Mouse (Mus musculus) megakaryocyte-erythroid progenitor cell, adult 5-6 weeks (primary cell): ENCODE measurements at regions not wholly inside any gene's neighbourhood (a gene's known extent, or its start where the extent isn't known, plus 50 kb on each side); places are given as distances from the start of the nearest gene placed in this dataset.

Source experiments
- ATAC-seq: replicated peaks from 2 replicates; pipeline ENCODE4 v1.8.0; 2016; ENCODE audit warnings: mild to moderate bottlenecking, inconsistent platforms; ENCODE audit not compliant: severe bottlenecking, poor library complexity, low FRiP score, low TSS enrichment

DNA sequence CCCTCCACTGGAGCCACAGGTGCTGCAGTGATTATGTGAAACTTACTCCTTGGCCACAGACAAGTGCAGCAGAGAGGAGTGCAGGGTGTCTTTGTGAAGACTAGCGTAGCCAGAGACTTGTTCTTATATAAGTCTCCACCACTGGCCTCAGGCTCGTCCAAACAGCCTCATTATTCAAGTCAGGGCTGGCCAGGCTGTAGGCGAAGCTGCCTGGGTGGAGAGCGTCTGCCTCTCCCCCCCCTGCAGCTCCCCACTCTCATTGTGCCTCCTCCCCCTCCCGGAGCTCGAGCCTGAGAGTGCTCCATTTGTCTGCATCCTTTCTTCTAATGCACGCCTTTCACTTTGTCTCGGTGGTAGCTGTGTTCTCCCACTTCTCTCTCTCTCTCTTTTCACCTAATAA is 279.1 kb downstream of the Rngtt start:
- ATAC-seq: no peak

DNA sequence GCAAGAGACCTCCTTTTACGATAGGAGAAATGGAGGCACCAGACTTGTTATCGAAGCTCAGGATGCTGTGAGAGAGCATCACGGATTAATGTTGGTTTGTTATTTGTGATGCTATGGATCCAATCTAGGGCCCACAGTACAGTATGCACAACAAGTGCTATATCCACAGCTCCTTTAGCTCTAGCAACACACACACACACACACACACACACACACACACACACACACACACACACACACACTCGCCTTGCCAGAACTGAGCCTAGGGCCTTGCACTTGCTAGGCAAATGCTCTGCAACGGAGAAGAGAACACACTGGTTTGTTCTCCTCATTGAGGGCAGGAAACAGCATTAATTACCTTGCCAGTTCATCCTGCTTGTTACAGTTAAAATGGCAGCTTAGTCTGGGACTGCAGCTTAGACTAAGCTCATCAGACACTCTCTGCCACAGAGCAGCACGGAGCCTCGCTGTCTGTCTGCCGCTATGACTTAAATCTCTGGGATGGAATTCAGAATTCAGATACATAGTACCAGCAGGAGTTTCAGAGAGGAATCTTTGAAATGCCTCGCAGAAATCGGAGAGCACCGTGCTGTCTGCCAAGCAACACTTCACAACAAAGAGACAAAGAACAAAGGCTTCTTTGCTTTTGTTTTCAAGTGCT is 285.0 kb downstream of the Rngtt start:
- ATAC-seq: no peak

DNA sequence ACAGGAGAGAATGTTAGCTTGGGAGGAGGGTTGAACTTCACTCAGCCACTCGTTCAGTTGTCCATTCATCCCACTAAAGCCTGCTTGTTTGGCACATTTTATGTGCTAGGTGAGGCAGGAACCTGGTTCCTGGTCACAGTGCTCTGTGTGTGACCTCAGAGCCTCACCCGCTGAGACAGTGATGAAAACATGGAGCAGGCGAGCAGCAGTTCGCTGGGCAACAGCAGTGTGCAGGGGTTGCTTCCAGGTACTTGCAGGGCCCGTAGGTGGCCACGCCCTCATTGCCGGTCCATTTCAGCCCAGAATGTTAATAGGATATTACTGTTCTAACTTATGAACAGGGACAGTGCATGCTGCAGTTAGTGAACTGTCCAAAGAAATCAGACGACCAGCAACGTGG is 285.7 kb downstream of the Rngtt start:
- no peak for ATAC-seq

DNA sequence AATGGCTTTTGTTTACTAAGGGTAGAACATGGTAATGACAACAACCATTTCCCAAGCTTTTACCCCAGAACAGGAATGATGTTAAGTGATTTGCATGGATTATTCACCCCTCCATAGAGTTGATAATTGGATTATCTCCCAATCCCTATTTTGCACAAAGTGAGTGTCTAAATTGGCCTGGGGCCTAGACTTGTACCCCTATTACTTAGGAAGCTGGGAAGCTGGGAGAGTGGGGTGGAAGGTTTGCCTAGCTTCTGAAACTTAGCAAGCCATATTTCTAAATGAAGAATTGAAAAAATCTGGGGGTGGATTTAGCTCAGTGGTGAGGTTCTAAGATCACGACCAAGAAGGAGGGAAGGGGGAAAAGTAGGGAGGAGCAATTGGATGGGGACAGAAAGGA is 289.9 kb downstream of the Rngtt start:
- ATAC-seq: no peak

DNA sequence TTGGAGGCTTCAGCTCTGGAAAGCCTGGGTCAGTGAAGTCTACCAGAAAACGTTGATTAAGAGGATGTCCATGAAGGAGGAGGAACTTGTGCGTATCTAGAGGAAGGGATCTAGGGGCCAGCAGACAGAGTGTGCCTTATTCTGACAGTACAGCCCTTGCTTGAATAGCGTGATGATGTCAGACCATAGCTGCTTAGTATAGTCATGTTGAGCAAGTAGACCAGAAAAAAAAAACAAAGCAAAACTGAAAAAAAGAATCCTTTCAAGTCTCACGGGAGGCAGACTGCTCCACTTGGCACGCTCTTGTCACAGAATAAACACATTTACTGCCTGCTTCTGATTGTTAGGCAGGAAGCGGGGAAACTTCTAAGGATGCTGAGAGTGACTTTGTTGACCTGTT is 290.7 kb downstream of the Rngtt start:
- no peak for ATAC-seq

DNA sequence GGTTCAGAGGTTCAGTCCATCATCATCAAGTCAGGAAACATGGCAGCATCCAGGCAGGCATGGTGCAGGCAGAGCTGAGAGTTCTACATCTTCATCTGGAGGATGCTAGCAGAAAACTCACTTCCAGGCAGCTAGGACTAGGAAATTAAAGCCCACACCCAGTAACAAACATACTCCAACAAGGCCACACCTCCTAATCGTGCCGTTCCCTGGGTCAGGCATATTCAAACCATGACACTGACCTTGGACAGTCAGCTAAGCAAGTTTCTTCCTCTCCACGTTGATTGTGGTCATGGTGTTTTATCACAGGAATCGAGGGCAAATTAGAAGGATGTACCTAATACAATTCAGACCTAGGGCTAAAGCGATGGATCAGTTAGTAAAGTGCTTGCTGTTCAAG is 294.5 kb downstream of the Rngtt start:
- ATAC-seq: no peak

DNA sequence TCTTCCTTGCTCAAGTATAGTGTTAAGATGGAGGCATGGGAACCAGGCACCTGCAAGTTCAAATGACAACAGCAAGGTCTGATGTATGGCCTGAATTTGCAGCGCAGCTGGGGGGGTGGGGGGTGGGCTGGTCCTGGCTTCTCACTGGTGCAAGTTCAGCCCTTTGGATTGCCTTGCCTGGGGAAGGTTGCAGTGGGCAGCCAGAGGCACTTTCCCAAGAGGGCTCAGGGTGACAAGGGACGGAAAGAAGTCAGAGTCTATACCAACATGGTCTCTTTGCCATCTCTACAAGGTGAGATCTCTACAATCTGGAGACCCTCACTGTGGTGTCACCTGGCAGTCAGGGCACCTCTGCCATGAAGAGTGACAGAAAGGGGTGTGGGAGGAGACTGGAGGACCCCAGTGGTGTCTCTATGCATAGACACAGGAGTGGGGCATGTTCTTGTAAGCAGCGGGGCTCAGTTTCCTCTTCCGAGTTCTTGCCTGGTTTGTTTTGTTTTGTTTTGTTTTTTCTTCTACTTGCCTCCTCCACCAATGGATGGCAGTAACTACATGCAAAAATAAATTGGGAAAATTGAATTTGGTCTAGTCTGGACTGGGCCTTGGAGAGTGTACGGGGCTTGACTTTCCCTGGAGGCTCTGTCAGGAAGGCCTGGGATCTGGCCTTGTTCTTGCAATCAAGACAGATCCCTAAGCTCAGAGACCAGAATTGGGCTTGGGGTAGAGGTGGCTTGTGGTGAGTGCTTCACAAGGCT is 284.4 kb upstream of the Cnr1 start:
- no peak for ATAC-seq

DNA sequence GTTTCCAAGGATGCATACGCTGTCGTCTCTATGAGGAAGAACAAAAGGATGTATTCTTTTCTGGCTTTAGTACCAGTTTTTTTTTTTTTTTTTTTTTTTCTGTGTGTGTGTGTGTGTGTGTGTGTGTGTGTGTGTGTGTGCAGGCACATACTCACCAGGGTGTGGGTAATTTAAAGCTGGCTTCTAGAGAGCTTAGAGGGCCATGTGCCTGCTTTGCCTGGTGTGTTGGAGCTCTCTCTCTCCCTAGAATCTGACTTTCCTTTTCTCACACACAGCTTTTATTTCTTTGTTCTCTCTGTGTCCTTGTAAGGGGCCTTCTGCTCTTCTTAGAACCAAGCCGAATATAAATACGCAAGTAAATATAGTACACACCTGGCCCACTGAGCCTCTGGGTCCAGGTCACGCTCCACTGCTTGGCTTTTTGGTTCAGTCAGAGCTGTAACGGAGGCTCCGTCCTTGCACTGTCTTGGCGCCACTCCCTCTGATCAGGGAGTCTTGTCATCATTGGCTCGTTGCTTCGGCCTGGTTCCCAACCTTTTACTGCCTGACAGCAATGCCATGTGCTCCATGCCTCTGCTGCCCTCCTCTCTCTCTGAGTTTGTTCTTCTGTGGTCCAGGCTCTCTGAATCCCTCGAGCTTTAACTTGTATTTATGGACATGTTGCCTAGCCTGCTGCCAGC is 283.7 kb upstream of the Cnr1 start:
- ATAC-seq: no peak

DNA sequence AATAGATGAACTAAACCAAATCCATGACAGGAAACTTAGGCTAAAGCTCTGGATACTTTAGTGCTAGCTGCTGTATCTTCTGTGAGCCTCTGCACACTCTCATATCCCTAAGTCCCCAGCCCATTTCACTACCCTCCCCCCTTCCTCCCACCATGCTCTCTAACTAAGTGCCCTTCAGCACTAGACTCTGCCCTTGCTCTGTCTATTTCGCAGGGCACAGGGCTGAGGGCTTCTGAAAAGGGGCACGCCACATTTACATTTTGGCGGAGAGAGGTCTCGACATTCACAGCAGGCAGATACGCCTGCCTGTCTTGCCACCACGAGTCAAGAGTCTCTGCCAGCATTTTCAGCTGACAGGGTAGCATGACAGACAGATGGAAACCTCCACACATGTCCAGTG is 282.5 kb upstream of the Cnr1 start:
- no peak for ATAC-seq

DNA sequence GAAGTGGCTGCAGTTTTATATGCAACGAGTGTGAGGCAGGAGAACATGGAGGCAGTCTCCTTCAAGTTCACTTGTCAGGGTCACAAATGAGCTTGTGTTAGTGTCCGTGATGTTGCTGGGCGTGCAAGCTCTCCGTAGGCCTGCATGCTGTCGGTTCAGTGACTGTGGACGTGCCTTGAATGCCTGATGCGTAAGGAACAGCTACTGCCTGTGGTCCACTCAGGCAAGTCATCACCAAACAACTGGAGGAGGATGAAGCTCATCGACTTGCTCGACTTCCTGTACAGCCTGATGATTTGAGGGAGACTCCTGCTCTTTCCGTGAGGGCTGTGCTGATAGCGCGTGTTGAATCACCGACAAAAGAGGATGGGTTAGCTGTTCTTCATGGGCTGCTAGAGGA is 281.9 kb upstream of the Cnr1 start:
- ATAC-seq: no peak

DNA sequence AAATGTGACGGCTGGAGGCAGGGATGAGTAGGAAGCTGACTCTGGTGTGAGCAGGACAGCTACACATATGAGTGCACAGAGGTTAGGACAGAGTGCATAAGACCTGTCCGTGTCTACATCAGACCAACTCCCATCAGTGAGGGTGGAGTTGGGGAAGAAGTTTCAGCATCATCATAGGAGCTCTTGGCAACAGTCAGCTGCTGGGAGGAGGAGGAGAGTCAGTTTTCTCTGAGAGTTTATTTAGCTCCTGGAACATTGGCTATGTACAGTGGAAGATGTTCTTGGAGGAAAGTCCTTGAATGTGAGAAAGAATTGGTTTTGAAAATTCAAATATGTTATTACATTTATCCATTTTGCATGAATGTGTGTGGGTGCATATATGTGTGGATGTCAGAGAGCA is 279.2 kb upstream of the Cnr1 start:
- no peak for ATAC-seq

DNA sequence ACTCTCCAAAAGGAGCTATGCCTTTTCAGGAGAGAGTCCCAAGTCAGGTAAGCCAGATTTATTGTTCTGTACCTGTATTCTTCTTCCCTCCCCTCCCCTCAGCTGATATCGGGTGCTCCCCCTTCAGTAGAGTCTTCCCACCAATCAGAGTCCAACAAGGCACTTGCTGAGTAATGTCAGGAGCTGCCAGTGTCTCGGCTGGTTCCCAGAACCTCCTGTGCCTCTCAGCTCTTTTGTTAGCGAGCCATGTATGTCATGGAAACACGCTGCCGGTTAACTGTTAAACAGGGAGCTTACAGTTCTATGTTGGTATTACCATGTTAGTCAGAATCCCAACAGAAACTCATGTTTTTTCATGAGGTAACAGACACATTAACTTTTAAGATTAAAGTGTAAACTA is 273.1 kb upstream of the Cnr1 start:
- ATAC-seq: no peak

DNA sequence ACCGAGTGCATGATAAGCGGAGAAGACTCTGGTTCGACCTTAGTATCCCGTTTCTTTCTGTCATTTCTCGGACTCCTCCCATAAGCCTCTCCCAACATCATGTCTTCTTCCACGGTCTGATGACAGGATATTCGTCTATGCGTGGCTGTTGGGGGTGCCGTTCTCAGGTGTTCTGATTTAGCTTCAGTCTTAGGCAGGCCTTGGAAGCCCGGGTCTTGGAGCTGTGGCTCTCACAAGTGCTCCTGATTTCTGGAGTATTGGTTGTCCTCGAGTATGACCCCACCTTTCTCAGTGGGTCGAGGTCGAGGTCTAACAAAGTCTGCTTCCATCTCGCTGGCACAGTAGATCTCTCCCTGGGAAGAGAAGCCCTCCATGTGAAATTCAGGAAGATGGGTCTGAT is 264.6 kb upstream of the Cnr1 start:
- ATAC-seq: no peak

DNA sequence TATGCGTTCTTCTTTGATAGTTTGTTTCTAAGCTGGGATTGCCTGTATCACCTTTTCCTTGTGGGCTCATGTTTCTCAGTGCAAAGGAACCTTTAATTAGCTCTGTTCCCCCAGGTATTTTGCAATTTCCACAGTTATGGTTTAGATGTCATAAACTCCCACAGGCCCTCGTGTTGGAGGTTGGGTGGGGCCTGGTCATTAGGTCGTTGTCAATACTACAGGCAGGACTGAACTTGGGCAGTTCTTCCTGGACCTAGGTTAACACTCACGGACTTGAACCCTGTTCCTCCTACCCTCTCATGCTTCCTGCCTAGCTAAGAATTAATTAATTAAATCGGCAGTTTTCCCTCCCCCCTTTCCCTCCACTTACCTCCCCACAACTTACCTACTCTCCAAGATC is 263.8 kb upstream of the Cnr1 start:
- ATAC-seq: no peak

DNA sequence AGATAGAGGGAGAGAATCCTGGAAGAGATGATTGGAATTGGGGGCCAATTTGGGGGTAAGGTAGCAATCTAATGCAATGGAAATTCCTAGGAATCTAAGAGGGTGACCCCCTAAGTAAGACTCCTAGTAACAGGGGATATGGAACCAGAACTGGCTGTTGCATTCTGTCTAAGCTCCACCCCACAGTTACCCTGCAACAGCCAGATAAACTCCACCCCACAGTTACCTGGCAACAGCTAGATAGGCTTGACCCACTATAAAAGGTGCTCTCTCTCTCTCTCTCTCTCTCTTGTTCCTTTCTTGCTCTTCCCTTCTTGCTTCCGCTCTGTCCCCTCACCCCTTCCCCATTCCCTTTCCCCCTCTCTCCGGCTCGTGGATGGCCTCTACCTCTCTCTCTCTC is 262.5 kb upstream of the Cnr1 start:
- peak; percentile 77 for ATAC-seq

DNA sequence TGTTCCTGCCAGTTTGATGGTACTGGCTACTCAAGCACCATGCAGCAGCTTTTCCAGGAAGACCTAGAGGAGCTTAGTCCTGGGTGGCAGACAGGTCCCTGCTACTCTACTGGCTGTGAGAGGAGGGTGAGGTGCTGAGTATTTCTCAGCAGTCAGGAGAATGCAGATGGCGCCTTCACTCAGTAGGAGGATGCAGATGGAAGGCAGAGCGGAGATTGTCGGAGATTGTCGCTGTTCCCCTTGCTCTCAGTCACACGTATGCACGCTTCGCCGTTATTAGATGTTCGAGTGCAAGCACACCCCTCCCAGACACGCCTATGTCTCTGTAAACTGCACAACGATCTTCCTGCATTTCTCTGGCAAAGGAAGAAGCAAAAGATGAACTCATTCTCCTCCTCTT is 261.4 kb upstream of the Cnr1 start:
- no peak for ATAC-seq

DNA sequence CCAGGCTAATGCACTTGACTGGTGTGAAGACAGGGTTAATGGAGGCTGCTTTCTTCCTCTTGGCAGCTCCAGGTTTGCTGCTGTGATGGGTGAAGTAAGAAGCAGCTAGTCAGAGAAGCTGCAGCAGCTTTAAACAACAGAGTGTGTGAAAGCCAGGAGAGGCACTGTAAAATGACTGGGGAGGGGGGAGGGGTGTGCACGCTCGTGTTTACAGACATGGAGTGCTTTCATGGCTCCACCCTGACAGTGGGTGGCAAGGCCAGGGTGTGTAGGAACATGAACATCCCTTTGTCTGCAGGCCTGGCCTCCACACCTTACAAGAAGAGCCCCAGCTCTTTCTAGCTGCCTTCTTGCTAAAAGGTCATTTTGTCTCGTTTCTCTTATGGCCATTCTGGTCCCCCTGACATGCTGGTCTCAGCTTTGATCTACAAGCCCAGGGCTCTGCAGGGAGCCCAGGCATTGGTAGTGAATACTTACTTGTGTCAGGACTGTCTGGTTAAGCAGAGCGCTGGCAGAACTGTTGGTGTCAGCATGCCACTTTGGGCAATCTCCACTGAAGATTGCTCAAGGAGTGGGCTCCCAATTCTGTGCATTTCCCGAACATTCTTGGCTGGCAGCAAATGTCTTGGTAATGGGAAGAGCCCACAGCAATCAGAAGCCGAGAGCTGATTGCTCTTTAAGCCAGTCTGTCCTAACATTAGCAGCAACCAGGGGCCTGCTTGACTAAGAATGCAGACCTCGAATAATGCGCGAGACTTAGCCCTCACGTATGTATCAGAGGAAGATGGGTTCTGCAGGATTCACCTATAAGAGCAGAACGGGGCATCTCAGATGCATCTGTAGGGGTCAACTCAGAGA is 260.5 kb upstream of the Cnr1 start:
- ATAC-seq: no peak

DNA sequence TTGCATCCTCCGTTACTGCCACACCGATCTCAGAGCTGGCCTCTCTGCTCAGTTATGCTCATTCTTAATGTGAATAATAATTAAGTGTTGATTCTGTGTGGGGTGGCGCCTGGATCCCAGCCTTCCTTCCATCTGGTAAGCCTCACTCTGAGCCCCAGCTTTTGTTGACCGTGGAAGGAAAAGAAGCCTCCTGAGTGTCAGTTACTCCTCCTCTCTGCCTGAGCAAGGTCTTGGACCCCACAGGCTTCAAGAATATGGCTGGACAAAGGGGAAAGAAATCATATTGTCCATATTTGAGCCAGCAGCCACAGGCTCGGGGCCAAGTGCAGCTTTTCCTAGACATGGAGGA is 259.9 kb upstream of the Cnr1 start:
- no peak for ATAC-seq

DNA sequence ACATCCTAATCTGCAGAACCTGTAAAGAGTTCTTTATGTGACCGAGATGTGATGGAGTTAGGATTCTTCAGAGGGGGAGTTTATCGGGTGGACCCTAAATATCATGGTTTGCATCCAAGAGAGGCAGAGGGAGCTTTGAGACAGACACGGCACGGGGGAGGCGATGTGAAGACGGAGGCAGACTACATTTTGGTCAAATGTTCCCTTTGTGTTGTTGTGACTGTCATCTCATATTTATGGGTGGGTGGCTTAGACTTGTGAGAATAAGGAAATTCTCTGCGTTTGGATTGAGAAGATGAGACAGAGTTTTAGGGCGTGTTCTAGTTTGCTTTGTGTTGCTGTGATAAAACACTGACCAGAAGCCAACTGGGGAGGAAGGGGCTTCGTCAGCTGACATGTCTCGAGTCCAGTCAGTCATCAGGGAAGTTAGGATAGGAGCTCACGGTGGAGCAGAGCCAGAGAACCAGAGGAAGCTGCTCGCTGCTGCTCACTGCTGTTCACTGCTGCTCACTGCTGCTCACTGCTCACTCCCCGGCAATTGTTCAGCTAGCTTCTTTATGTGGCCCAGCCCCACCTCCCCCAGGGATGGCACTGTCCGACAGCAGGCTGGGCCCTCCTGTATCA is 259.0 kb upstream of the Cnr1 start:
- 0 out of 2 replicates have a peak, but pooled peaks have one; percentile 20 for ATAC-seq

DNA sequence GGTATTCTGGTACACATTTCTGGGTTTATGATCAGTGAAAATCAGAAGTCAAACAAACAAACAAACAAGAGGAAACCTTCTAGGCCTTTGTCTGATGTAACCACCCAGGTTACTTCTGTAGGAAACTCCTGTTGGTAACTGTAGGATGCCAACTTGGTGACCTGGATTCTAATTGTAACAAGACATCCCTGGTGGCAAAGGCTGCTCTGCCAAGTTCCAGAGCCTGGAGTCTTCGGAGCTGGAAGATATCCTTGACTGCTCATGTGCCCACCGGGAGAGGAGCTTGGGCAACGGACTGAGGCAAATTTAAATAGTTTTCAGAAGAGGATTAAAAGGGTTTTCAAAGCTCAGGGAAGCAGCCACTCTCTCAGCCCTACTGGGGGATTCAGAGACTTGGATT is 256.0 kb upstream of the Cnr1 start:
- ATAC-seq: no peak
